Mouse (Mus musculus): ENCODE data around the gene Gatad1.

DNA sequence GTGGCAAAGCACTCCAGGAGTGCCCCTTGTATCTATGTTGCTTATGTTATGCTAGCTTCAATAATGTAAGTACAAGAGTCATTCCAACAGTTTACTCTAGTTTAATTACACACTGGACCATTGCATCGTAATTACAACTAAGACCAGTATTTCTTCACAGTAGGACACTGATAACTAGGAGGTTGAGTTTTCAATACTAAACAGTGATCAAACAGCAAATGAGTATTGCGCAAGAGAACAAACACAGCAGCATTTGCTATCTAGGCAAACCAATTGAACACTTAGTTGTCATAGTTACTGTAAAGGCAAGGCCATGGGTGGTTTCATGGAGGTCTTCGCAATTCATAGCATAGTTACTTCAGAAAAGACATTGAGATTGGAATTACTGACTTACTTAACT, 34.3 kb upstream of the Gatad1 start:
- TF ChIP-seq CTCF (IDR thresholded peaks at IDR 0.05; ENCODE audit: extremely low read depth, insufficient read depth, low read length), result no peak
- no peak for TF ChIP-seq POLR2A (IDR thresholded peaks at IDR 0.05; ENCODE audit: extremely low read depth, insufficient read depth, low read length)

Data from cortical plate, adult 2 months (tissue).